Mouse (Mus musculus): ENCODE measurements at regions not wholly inside any gene's neighbourhood (a gene's known extent, or its start where the extent isn't known, plus 50 kb on each side); places are given as distances from the start of the nearest gene placed in this dataset.
A peak's percentile ranks its signal among the peaks of the same experiment; 100 is the strongest.

- Histone ChIP-seq H3K4me3 (ENCODE audit: insufficient read depth, low read length) (no peak overlapping the region), H3K27ac (ENCODE audit: insufficient read depth, low read length) (no peak overlapping the region), H3K4me1 (ENCODE audit: control insufficient read depth, insufficient read depth, low read length) (no peaks in the 10 kb centered on the region)
- TF ChIP-seq POLR2A (IDR thresholded peaks at IDR 0.05; ENCODE audit: low read depth, low read length) (no peak), CTCF (IDR thresholded peaks at IDR 0.05; ENCODE audit: borderline replicate concordance, insufficient read depth, low read length) (no peak)
These were observed 69.6 kb downstream of the Cetn3 start for GRCm38 (mm10) chr13:81852309-81852978.

DNA sequence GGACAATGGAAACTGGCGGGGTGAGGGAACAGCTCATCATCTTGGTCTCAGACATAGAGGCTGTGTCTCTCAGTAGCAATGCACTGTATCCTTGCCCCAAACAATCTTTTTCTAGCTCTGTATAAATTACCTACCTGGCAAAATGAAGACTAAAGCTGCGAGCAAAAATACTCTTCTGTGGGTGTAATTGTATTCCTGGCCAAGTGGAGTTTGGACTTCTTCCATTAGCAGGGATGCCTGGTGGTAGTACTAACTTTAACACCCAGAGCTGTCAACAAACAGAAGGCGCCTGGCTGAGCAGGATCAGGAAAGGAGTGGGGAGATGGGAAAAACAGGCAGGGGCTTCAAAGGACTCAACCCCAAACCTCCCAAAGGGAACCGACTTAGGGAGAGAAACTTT is 73.2 kb downstream of the Cetn3 start:
- Histone ChIP-seq H3K4me3 (ENCODE audit: insufficient read depth, low read length) (no peak overlapping the region), H3K4me1 (ENCODE audit: control insufficient read depth, insufficient read depth, low read length) (no peaks in the 10 kb centered on the region), H3K27ac (ENCODE audit: insufficient read depth, low read length) (no peak overlapping the region)
- TF ChIP-seq POLR2A (IDR thresholded peaks at IDR 0.05; ENCODE audit: low read depth, low read length) (no peak), CTCF (IDR thresholded peaks at IDR 0.05; ENCODE audit: borderline replicate concordance, insufficient read depth, low read length) (no peak)

GRCm38 (mm10) chr13:81860683-81861082 is 77.8 kb downstream of the Cetn3 start:
- H3K27ac ChIP-seq (ENCODE audit: insufficient read depth, low read length): no peak overlapping the region
- no peak overlapping the region for H3K4me3 ChIP-seq (ENCODE audit: insufficient read depth, low read length)
- H3K4me1 ChIP-seq (ENCODE audit: control insufficient read depth, insufficient read depth, low read length): no peaks in the 10 kb centered on the region
- no peak for TF ChIP-seq POLR2A (IDR thresholded peaks at IDR 0.05; ENCODE audit: low read depth, low read length)
- no peak for TF ChIP-seq CTCF (IDR thresholded peaks at IDR 0.05; ENCODE audit: borderline replicate concordance, insufficient read depth, low read length)

DNA sequence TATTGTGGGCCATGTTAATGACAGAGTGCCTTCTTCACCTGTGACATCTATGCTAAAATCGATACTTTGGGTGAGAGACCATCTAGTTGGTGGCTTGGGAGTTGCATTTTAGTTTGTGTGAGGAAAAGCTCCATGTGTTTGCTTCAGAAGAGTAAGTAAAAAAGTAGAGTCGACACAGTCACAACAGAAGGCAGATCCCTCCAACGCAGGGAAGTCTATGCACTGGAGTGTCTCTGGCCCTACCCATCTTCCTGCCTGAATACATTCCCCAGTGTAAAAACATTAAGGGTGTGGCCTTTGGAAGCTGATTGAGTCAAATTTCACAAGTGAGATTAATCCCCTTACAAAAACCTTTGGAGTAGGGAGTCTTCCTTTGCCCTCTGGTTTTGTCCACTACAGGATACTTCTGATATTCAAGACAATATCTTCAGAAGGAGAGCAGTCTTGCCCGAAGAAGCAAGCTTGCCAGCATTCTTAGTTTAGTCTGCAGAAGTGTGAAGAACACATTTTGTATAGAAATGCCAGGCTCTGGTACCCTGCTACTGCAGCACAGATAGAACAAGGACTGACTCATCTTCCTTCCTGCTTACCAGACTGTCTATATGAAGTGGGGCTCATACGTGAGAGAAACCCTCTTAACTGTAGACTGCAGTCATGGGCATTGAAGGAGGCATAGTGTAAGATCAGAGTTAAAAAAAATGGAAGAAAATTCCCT is 79.2 kb downstream of the Cetn3 start:
- no peak overlapping the region for H3K27ac ChIP-seq (ENCODE audit: insufficient read depth, low read length)
- H3K4me1 ChIP-seq (ENCODE audit: control insufficient read depth, insufficient read depth, low read length): no peaks in the 10 kb centered on the region
- TF ChIP-seq CTCF (IDR thresholded peaks at IDR 0.05; ENCODE audit: borderline replicate concordance, insufficient read depth, low read length) (no peak), POLR2A (IDR thresholded peaks at IDR 0.05; ENCODE audit: low read depth, low read length) (no peak)
- no peak overlapping the region for H3K4me3 ChIP-seq (ENCODE audit: insufficient read depth, low read length)

DNA sequence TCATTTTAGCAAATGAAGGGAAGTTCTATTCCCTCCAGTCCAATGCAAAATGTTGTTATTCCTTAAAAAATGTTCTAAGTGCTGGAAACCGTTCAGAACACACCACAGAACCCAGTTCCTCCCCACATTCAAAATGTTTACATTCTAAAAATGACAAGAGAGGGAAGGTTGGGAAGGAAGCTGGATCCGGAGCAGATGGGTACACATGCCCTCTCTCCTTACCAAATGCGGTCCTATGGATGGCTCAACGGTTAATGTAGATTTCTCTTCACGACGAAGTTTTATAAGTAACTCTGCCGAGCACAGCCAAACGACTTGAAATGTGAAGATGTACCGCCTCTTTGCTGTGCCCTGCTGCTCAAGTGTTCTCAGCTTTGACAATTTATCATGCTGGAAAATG is 88.3 kb downstream of the Cetn3 start:
- no peak for TF ChIP-seq CTCF (IDR thresholded peaks at IDR 0.05; ENCODE audit: borderline replicate concordance, insufficient read depth, low read length)
- no peak for TF ChIP-seq POLR2A (IDR thresholded peaks at IDR 0.05; ENCODE audit: low read depth, low read length)
- no peak overlapping the region for H3K4me3 ChIP-seq (ENCODE audit: insufficient read depth, low read length)
- no peaks in the 10 kb centered on the region for H3K4me1 ChIP-seq (ENCODE audit: control insufficient read depth, insufficient read depth, low read length)
- H3K27ac ChIP-seq (ENCODE audit: insufficient read depth, low read length): no peak overlapping the region

DNA sequence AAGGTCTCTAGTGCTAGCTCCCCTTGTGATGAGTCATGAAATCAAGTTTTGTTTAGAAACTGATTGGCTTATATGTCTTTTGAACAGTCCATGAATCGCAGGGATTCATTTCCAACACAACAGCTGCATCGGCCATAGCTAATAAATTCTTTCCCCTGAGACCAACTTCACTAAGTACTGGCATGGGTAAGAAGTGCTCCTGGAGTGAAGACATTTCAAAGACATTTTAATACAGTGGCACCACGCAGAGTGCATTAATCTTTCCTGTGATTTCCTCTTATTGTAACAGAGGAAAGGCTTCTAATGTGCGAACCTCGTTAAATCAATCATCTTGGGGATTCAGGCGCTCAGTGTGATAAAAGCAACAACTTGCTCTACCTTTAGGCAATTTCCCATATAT is 103.0 kb downstream of the Cetn3 start:
- Histone ChIP-seq H3K4me1 (ENCODE audit: control insufficient read depth, insufficient read depth, low read length) (no peaks in the 10 kb centered on the region), H3K4me3 (ENCODE audit: insufficient read depth, low read length) (no peak overlapping the region), H3K27ac (ENCODE audit: insufficient read depth, low read length) (no peak overlapping the region)
- no peak for TF ChIP-seq POLR2A (IDR thresholded peaks at IDR 0.05; ENCODE audit: low read depth, low read length)
- no peak for TF ChIP-seq CTCF (IDR thresholded peaks at IDR 0.05; ENCODE audit: borderline replicate concordance, insufficient read depth, low read length)

DNA sequence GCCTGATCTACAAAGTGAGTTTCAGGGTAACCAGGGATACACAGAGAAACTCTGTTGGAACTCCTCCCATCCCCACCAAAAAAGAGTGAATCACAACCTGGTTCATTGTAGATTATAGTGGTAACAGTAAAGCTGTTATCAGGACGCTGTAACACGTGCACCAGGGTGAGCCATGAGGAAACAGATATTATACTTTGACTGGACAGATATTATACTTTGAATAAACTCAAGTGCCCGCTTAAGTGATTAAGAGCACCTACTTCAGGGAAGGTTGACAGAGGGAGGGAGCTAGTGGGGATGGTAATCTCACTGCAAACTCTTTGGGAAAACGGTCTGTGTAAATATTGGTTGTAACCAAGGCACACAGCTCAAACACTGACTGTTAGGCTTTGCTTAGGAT is 147.4 kb downstream of the Cetn3 start:
- TF ChIP-seq POLR2A (IDR thresholded peaks at IDR 0.05; ENCODE audit: low read depth, low read length) (no peak), CTCF (IDR thresholded peaks at IDR 0.05; ENCODE audit: borderline replicate concordance, insufficient read depth, low read length) (no peak)
- Histone ChIP-seq H3K4me3 (ENCODE audit: insufficient read depth, low read length) (no peak overlapping the region), H3K4me1 (ENCODE audit: control insufficient read depth, insufficient read depth, low read length) (no peaks in the 10 kb centered on the region), H3K27ac (ENCODE audit: insufficient read depth, low read length) (no peak overlapping the region)

GRCm38 (mm10) chr13:81931199-81931598 is 148.3 kb downstream of the Cetn3 start:
- H3K27ac ChIP-seq (ENCODE audit: insufficient read depth, low read length): no peak overlapping the region
- H3K4me1 ChIP-seq (ENCODE audit: control insufficient read depth, insufficient read depth, low read length): no peaks in the 10 kb centered on the region
- TF ChIP-seq POLR2A (IDR thresholded peaks at IDR 0.05; ENCODE audit: low read depth, low read length) (no peak), CTCF (IDR thresholded peaks at IDR 0.05; ENCODE audit: borderline replicate concordance, insufficient read depth, low read length) (no peak)
- H3K4me3 ChIP-seq (ENCODE audit: insufficient read depth, low read length): no peak overlapping the region

DNA sequence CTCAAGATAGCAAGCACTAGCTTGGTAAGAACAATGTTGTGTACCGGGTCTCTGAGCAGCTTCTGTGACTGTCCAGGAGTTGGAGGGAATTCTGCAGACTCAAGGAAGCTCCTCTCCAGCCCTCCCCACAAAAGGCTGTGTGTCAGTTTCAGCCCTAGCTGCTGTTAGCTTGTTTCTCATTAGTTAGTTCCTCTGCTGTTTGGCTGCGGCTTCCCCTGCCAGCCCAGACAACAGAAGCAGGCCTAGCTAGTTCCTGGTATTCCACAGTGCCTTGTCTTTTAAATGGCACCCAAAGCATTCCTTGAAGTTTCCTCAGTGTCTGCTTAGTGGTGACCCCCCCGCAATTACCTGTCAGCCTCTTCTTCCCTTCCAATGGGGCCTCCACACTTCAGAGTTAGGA is 154.2 kb downstream of the Cetn3 start:
- no peak for TF ChIP-seq CTCF (IDR thresholded peaks at IDR 0.05; ENCODE audit: borderline replicate concordance, insufficient read depth, low read length)
- TF ChIP-seq POLR2A (IDR thresholded peaks at IDR 0.05; ENCODE audit: low read depth, low read length): no peak
- no peak overlapping the region for H3K4me3 ChIP-seq (ENCODE audit: insufficient read depth, low read length)
- H3K27ac ChIP-seq (ENCODE audit: insufficient read depth, low read length): no peak overlapping the region
- H3K4me1 ChIP-seq (ENCODE audit: control insufficient read depth, insufficient read depth, low read length): no peaks in the 10 kb centered on the region

GRCm38 (mm10) chr13:81944047-81944446 is 161.2 kb downstream of the Cetn3 start:
- Histone ChIP-seq H3K27ac (ENCODE audit: insufficient read depth, low read length) (no peak overlapping the region), H3K4me3 (ENCODE audit: insufficient read depth, low read length) (no peak overlapping the region), H3K4me1 (ENCODE audit: control insufficient read depth, insufficient read depth, low read length) (no peaks in the 10 kb centered on the region)
- no peak for TF ChIP-seq POLR2A (IDR thresholded peaks at IDR 0.05; ENCODE audit: low read depth, low read length)
- TF ChIP-seq CTCF (IDR thresholded peaks at IDR 0.05; ENCODE audit: borderline replicate concordance, insufficient read depth, low read length): peak; percentile 76; the same call in 1 of the 2 replicates

Measured in embryonic fibroblast, embryonic 13.5 days (primary cell).